Mouse (Mus musculus) embryonic facial prominence, embryonic 15.5 days (tissue): ENCODE measurements around the gene Ube2s. TPM values are rescaled to one million over a fixed set of nuclear protein-coding genes. Genes with fewer than 3 reads are reported as not detected.
A peak's percentile ranks its signal among the peaks of the same experiment; 100 is the strongest.
"Not testable (repeated sequence)": the region's sequence is repeated elsewhere in the genome, so short reads cannot be mapped to it uniquely, and the experiment has no call there.

ENCODE experiments used
- ATAC-seq: fragments of 200-750 bp; cut with Nextera tagmentation; 2 replicates; pipeline ENCODE4 v1.8.0; 2017; ENCODE audit warnings: low read depth, moderate TSS enrichment; ENCODE audit not compliant: insufficient number of reproducible peaks, low FRiP score, low TSS enrichment
- H3K27ac ChIP-seq: fragments of 300-500 bp; sonication (generic); replicated peaks from 2 replicates; pipeline ENCODE4 v1.5.1; 2015; ENCODE audit warnings: mild to moderate bottlenecking, inconsistent platforms
- H3K27me3 ChIP-seq: fragments of 300-500 bp; sonication (generic); 2 replicates; pipeline ENCODE4 v1.6.1; 2015; ENCODE audit warnings: inconsistent platforms
- H3K36me3 ChIP-seq: fragments of 300-500 bp; sonication (generic); 2 replicates; pipeline ENCODE4 v1.6.1; 2015; ENCODE audit warnings: mild to moderate bottlenecking, inconsistent platforms
- H3K4me1 ChIP-seq: fragments of 300-500 bp; sonication (generic); 2 replicates; pipeline ENCODE4 v1.6.1; 2015; ENCODE audit warnings: inconsistent platforms
- H3K4me2 ChIP-seq: fragments of 300-500 bp; sonication (generic); replicated peaks from 2 replicates; pipeline ENCODE4 v1.6.1; 2015; ENCODE audit warnings: mild to moderate bottlenecking, inconsistent platforms
- H3K4me3 ChIP-seq: fragments of 300-500 bp; sonication (generic); replicated peaks from 2 replicates; pipeline ENCODE4 v1.5.1; 2015; ENCODE audit warnings: mild to moderate bottlenecking, inconsistent platforms
- H3K9ac ChIP-seq: fragments of 300-500 bp; sonication (generic); 2 replicates; pipeline ENCODE4 v1.6.1; 2015; ENCODE audit warnings: inconsistent platforms
- H3K9me3 ChIP-seq: fragments of 300-500 bp; sonication (generic); replicated peaks from 2 replicates; pipeline ENCODE4 v1.6.1; 2016; ENCODE audit warnings: inconsistent platforms
- WGBS: fragments of 180-500 bp; shearing (Covaris S2); methylation state at CpG from one replicate; pipeline ENCODE4 v1.1.7; 2015; 5-methylcytosine and 5-hydroxymethylcytosine counted together
- polyA plus RNA-seq: library from polyadenylated mRNA; unstranded; fragments of >200 nt; fragmentation: Nextera tagmentation; extraction: Ambion mirVana; gene quantifications from 2 replicates; pipeline ENCODE4 v1.2.1, GENCODE M21; 2015

Gene Ube2s
- 348 and 351 TPM in 2 replicates for polyA plus RNA-seq

DNA sequence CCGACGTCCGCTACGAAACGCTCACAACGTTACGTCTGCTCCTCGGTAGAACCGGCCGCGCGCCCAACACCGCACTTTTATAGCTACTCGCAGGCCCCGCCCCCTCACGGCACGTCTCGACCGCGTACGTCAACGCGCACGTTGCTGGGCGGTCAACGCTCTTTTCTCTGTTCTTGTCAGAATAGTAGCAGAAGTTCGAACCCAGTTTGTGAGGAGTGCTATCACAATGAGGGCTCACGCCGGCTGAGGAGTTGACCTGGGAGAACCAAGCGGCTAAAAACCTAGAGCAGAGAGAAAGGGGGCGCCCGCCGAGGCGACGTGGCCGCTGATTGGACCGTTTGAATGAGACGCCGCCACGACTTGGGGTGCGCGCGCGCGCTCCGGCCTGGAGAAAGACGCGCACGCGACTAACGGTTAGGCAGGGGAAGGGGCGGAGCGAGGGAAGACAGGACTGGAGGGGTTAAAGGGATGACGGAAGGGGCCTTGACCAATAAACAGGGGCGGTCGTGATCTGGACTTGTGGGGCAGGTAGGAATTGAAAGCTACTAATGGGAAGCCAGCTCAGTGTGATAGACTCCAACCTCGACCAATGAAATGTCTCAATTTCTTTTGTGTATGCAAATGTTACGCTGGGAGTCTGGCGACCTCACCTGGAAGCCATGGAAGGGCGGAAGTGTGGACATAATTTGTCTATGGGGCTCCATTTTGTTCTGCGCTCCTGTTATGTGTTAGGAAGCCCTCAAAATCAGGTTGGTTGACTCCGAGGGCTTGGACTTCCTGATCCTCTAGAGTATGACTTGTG, at the start of gene Ube2s:
Gene Ube2s, minus strand, starts transcription at position 288 of the 802 bp plus-strand sequence.
- under 1% methylated on average over 62 of the region's 62 CpGs for WGBS
- Histone ChIP-seq H3K4me1 (peaks cover 30% of the 10 kb centered on the region), H3K9ac (peak within 1 kb of the TSS; percentile 95), H3K27me3 (no peaks in the 10 kb centered on the region), H3K4me2 (peak within 1 kb of the TSS; percentile 72), H3K36me3 (peaks cover 31% of the 10 kb centered on the region), H3K27ac (peak within 1 kb of the TSS; percentile 97), H3K9me3 (no peaks in the 10 kb centered on the region), H3K4me3 (peak within 1 kb of the TSS; percentile 98)
- ATAC-seq = peak; percentile 98

DNA sequence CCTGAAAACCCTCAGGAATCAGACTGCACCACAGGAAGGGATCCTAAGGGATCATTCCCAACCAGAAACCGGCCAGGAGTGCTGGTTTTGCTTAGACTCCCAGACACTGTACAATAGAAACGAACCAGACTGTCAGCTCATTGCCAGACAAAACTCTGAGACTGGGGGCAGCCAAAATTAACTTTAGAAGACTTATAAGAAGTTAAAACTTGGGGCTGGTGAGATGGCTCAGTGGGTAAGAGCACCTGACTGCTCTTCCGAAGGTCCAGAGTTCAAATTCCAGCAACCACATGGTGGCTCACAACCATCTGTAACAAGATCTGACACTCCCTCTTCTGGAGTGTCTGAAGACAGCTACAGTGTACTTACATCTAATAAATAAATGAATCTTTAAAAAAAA, 48.5 kb upstream of the Ube2s start:
- peaks cover 17% of the 10 kb centered on the region for H3K4me1 ChIP-seq
- H3K4me2 ChIP-seq, H3K27ac ChIP-seq, H3K9me3 ChIP-seq, ATAC-seq, H3K36me3 ChIP-seq, H3K27me3 ChIP-seq, H3K4me3 ChIP-seq, H3K9ac ChIP-seq: not testable (repeated sequence)
- 46% methylated on average over 3 of the region's 3 CpGs for WGBS

DNA sequence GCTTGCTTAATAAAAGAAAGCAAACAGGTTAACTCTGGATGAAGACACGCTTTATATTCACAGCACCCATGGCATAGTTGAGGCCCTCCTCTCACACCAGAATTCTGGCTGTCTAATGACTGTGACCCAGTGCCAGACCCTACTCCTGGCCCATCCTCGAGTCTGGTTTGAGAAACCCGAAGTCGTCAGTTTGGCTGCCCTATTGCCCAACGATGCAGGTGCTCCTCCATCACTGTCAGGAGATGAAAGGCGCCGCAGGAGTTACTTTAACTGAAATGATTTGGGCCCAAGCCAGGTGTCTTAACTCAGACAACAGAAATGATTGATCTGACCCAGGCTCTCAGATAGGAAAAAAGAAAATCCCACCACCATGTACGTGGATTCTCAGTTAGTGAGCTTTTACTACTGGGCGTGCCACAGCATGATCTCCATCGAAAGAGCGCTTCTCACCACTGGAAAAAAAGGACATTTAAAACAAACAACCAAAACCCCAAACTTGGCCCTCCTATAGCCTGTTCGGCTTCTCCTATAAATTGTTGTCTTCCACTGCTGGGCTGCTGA, 47.1 kb upstream of the Ube2s start:
- Histone ChIP-seq H3K4me3 (no peak overlapping the region), H3K27ac (no peak overlapping the region), H3K4me1 (peaks cover 11% of the 10 kb centered on the region), H3K36me3 (no peaks in the 10 kb centered on the region), H3K27me3 (no peaks in the 10 kb centered on the region), H3K4me2 (no peak overlapping the region), H3K9ac (no peak overlapping the region), H3K9me3 (no peaks in the 10 kb centered on the region)
- WGBS = 62% methylated on average over 12 of the region's 12 CpGs
- ATAC-seq = no peak

DNA sequence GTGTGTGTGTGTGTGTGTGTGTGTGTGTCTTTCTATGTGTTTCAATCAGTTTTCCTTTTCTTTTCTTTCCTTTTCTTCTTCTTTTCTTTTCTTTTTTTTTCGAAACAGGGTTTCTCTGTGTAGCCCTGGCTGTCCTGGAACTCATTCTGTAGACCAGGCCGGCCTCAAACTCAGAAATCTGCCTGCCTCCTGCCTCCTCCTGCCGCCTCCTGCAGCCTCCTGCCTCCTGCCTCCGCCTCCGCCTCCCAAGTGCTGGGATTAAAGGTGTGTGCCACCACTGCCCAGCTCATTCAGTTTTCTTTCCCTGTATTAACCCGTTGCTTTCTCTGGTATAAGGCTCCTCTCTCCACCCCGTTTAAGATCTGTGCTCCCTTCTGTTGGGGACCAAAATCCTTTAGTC, 44.9 kb upstream of the Ube2s start:
- no peaks in the 10 kb centered on the region for H3K9me3 ChIP-seq
- H3K4me2 ChIP-seq = no peak overlapping the region
- 62% methylated on average over 7 of the region's 7 CpGs for WGBS
- peaks cover 7% of the 10 kb centered on the region; the same call in 1 of the 2 replicates for H3K4me1 ChIP-seq
- no peak overlapping the region for H3K9ac ChIP-seq
- no peak overlapping the region for H3K27ac ChIP-seq
- H3K27me3 ChIP-seq = no peaks in the 10 kb centered on the region
- no peaks in the 10 kb centered on the region for H3K36me3 ChIP-seq
- ATAC-seq = no peak
- no peak overlapping the region for H3K4me3 ChIP-seq

DNA sequence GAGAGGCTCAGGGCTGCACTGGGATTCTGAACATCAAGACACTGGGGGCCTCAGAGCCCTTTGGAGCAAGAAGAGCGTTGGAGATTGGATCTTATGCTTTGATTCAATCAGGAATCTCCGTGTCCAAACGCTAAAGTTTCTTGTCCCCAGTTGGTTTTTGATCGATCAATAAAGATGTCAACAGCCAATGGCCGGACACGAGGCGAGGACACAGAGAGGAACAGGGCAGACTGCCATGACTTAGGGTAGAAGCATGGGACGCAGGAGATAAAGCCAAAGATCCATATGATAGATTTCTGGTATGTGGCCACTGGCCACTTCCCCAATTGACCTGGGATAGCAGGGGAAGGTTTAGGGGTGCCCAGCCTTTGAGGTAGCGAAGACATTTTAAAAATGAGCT, 44.1 kb upstream of the Ube2s start:
- H3K36me3 ChIP-seq = no peaks in the 10 kb centered on the region
- no peaks in the 10 kb centered on the region for H3K27me3 ChIP-seq
- no peaks in the 10 kb centered on the region for H3K9me3 ChIP-seq
- H3K9ac ChIP-seq = no peak overlapping the region
- ATAC-seq = no peak
- WGBS = 87% methylated on average over 9 of the region's 9 CpGs
- no peak overlapping the region for H3K27ac ChIP-seq
- no peak overlapping the region for H3K4me3 ChIP-seq
- no peak overlapping the region for H3K4me2 ChIP-seq
- H3K4me1 ChIP-seq = peaks cover 7% of the 10 kb centered on the region; the same call in 1 of the 2 replicates

DNA sequence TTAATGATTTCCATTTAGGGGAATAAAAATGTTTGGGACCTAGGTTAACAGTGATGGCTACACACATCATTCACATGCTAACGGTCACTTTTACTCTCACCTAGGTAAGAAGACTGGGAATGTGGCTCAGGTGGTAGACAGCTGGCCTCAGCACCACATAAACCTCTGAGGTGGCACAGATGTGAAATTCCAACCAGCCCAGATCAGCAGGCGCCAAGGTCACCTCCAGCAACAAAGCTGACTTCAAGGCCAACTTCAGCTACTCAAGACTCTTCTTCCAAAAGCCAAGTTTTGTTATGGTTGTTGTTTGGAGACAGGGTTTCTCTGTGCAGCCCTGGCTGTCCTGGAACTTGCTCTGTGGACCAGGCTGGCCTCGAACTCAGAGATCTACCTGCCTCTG, 41.2 kb upstream of the Ube2s start:
- Histone ChIP-seq H3K9ac (no peak overlapping the region), H3K27ac (no peak overlapping the region), H3K27me3 (peaks cover 2% of the 10 kb centered on the region; the same call in 1 of the 2 replicates), H3K36me3 (no peaks in the 10 kb centered on the region), H3K4me1 (no peaks in the 10 kb centered on the region), H3K4me2 (no peak overlapping the region), H3K9me3 (no peaks in the 10 kb centered on the region), H3K4me3 (no peak overlapping the region)
- WGBS = 83% methylated on average over 3 of the region's 3 CpGs
- no peak for ATAC-seq

DNA sequence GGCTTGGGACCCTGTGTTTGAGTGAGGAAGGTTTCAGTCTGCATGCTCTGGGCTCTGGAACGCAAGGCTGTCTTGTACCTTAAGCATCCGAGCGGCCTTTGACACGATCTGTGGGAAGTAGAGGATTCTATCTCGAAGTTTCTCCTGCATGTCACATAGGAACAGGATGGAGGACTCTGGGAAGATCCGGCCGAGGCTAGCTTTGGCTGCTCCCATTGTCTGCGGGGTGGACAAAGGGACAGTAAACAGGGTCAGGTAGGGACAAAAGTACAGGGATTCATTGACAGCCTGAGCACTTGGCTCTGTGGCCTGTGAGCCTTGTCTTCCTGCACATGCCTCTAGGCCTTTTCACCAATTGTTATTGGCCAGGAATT, 38.9 kb upstream of the Ube2s start:
- no peaks in the 10 kb centered on the region for H3K4me1 ChIP-seq
- H3K9me3 ChIP-seq = no peaks in the 10 kb centered on the region
- H3K27me3 ChIP-seq = peaks cover 7% of the 10 kb centered on the region; the same call in 1 of the 2 replicates
- no peak overlapping the region for H3K4me3 ChIP-seq
- no peak overlapping the region for H3K9ac ChIP-seq
- H3K27ac ChIP-seq = no peak overlapping the region
- no peaks in the 10 kb centered on the region for H3K36me3 ChIP-seq
- no peak overlapping the region for H3K4me2 ChIP-seq
- 61% methylated on average over 8 of the region's 8 CpGs for WGBS
- no peak for ATAC-seq

DNA sequence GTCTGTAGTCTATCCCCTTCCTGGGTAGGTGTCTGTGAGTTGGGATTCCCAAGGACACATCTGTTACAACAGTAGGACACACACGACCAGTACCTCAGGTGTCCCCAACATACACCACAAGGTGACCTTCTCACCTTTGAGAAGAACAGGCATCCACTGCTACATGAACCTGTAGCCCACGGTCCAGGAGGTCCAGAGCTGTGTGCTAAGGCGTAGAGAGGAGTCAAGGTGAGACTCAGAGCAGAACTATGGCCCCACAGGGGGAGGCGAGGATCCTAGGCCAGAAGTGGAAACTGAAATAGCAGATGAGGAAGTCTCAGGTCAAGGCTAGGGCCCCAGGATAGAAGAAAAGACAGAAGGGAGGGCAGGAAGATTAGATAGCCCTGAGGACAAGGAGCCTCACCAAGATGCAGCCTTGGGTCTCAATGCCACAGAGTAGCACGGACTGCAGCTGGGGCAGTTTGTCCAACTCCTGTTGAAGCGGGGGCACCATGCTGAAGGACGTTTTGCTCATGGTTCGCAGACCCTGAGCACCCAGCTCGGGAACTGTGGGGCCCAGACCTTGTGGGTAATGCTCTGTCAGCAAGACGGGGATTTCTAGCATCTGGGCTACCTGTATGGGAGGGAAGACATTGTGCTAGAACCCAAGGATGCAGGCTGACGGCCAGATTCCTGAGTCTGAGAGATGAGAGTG, 38.4 kb upstream of the Ube2s start:
- no peaks in the 10 kb centered on the region for H3K4me1 ChIP-seq
- H3K27me3 ChIP-seq = peaks cover 7% of the 10 kb centered on the region; the same call in 1 of the 2 replicates
- no peak overlapping the region for H3K9ac ChIP-seq
- H3K9me3 ChIP-seq = no peaks in the 10 kb centered on the region
- 74% methylated on average over 11 of the region's 11 CpGs for WGBS
- H3K4me3 ChIP-seq = no peak overlapping the region
- H3K36me3 ChIP-seq = no peaks in the 10 kb centered on the region
- H3K27ac ChIP-seq = no peak overlapping the region
- no peak overlapping the region for H3K4me2 ChIP-seq
- no peak for ATAC-seq

DNA sequence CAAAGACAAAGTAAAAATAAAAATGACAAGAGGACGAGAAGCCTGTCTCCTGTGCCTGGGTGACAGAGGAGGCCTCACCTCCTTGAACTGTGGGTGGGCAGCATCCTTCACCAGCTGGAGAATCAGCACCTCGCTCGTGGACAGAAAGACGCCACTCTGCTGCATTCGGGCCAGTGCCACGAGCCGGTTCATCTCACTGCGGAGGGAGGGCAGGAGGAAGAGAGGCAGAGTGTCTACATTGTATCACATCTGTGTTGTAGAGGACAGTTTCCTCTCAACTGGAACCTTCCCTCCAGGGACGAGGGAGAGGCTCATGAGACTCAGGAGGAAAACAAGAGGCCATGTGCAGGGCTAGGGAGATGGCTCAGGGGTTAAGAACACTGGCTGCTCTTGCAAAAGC, 37.0 kb upstream of the Ube2s start:
- no peak overlapping the region for H3K27ac ChIP-seq
- H3K27me3 ChIP-seq = peaks cover 18% of the 10 kb centered on the region
- no peak for ATAC-seq
- no peaks in the 10 kb centered on the region for H3K36me3 ChIP-seq
- no peak overlapping the region for H3K4me2 ChIP-seq
- no peak overlapping the region for H3K9ac ChIP-seq
- H3K9me3 ChIP-seq = no peaks in the 10 kb centered on the region
- H3K4me1 ChIP-seq = peaks cover 6% of the 10 kb centered on the region
- H3K4me3 ChIP-seq = no peak overlapping the region
- WGBS = 53% methylated on average over 9 of the region's 9 CpGs

DNA sequence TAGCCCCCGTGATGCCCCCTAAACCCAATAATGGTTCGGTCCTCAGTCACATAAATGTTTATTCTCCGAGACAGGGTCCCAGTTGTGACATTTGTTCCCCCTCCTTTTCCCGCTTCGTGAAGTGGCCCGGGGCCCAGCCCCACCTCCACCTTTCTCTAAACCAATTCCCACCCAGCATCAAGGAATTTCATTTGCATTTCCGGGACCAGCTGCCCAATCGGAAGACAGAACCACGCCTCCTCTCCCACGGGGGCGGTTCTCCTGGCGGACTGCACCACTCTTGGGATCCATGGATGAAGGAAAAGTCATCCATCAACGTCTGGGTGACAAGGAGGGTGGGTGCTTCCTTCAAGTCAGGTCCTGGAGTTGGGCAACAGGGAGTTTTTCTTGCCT, 32.5 kb upstream of the Ube2s start:
- Histone ChIP-seq H3K9ac (peak overlapping the region; percentile 23; the same call in 1 of the 2 replicates), H3K27me3 (peaks cover 50% of the 10 kb centered on the region), H3K27ac (no peak overlapping the region), H3K9me3 (no peaks in the 10 kb centered on the region), H3K4me1 (peaks cover 30% of the 10 kb centered on the region), H3K4me2 (peak overlapping the region; percentile 86), H3K4me3 (peak overlapping the region; percentile 46), H3K36me3 (no peaks in the 10 kb centered on the region)
- peak; percentile 58; the same call in 1 of the 2 replicates for ATAC-seq
- WGBS = 1% methylated on average over 13 of the region's 13 CpGs

DNA sequence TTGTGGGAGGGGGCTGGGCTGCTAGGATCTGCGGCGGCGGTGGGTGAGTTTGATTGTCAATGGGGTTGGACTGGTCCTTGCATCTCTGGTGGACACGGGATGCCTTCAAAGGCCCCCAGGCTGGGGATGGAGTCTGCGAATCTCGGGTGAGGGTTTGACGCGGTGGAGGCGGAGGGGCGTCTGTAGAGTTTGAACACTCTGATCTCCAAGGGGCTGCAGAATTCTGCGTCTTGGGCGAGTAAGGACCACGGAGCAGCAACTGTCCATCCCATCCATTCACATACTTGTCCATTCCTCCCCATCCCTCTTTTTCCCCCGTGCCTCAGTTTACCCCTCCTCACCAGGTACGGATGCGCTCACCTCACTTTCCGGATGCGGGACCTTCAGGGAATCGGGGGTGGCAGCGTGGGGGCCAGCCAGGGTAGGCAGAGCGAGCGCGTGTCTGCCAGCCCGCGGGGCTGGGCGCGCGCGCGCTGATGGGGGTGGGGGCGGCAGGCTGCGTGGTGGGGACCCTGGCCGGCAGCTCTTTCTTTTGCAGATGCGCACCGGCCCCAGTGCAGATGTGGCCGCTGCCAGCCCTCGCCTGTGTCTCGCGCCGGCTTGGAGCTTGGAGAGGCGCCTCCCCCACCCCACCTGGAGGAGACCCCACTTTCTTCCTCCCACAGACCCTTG, 32.0 kb upstream of the Ube2s start, which contains the start of gene Shisa7:
Gene Shisa7, minus strand, starts transcription at position 452 of the 672 bp plus-strand sequence.
- Histone ChIP-seq H3K36me3 (no peaks in the 10 kb centered on the region), H3K4me2 (peak within 1 kb of the TSS; percentile 86), H3K4me1 (peaks cover 30% of the 10 kb centered on the region), H3K4me3 (peak within 1 kb of the TSS; percentile 46), H3K27ac (no peak within 1 kb of the TSS), H3K9me3 (no peaks in the 10 kb centered on the region), H3K27me3 (peaks cover 52% of the 10 kb centered on the region), H3K9ac (peak within 1 kb of the TSS; percentile 23; the same call in 1 of the 2 replicates)
- ATAC-seq = peak; percentile 32; the same call in 1 of the 2 replicates
- 1% methylated on average over 41 of the region's 41 CpGs for WGBS
